Mouse (Mus musculus) liver, adult 2 months (tissue): ENCODE data around the gene Ctnnbl1.

Source experiments
- CTCF ChIP-seq: fragments of 200-500 bp; IDR thresholded peaks from 2 replicates; pipeline ENCODE4 v1.5.1; 2011; ENCODE audit warnings: low read depth, low read length, control low read depth
- POLR2A ChIP-seq: fragments of 200-500 bp; IDR thresholded peaks from 2 replicates; pipeline ENCODE4 v1.6.1; 2011; ENCODE audit warnings: low read length, control low read depth; ENCODE audit not compliant: insufficient read depth; ENCODE audit errors: extremely low read depth

DNA sequence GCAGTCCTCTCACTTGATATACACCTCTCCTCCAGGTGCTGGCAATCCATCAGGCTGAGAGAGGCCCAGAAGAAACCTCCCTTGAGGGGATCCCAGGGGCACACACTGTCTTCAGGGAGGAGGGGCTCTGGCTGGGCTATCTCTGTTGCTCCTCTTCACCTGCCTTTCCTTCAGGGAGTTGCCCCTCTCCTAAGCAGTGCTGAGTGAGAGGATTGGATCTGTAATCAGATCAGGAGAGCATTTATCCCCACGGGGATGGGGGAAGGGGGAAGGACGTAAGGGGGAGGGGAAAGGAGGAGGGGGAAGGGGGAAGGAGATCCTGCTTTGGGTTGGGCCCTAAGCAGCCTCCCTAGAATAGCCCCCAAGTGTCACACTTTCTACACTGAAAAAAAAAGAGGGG lies 190.6 kb downstream of the Ctnnbl1 start:
- TF ChIP-seq CTCF = no peak
- TF ChIP-seq POLR2A = no peak
